Mouse (Mus musculus) E14TG2a.4 (cell line): Measurements from ENCODE around the gene Map1b.

ENCODE experiments used
- H3K27me3 ChIP-seq: 2 replicates; pipeline ENCODE4 v1.6.1; 2014; ENCODE audit warnings: low read length, control low read depth; ENCODE audit not compliant: insufficient read depth
- H3K36me3 ChIP-seq: 2 replicates; pipeline ENCODE4 v1.6.1; 2014; ENCODE audit warnings: low read length, control low read depth; ENCODE audit not compliant: insufficient read depth
- H3K4me1 ChIP-seq: replicated peaks from 2 replicates; pipeline ENCODE4 v1.6.1; 2014; ENCODE audit warnings: low read depth, low read length, control low read depth
- H3K4me3 ChIP-seq: replicated peaks from 2 replicates; pipeline ENCODE4 v1.5.1; 2014; ENCODE audit warnings: mild to moderate bottlenecking, low read length
- H3K9me3 ChIP-seq: 2 replicates; pipeline ENCODE4 v1.6.1; 2014; ENCODE audit warnings: low read length, control low read depth
- CTCF ChIP-seq: conservative IDR thresholded peaks from 2 replicates; pipeline ENCODE4 v1.5.1; 2014; ENCODE audit warnings: low read length
- NANOG ChIP-seq: IDR thresholded peaks from 2 replicates; pipeline ENCODE4 v1.6.1; 2014; ENCODE audit warnings: borderline replicate concordance, low read length, mixed read lengths
- POU5F1 ChIP-seq: IDR thresholded peaks from 2 replicates; pipeline ENCODE4 v1.6.1; 2014; ENCODE audit warnings: low read length, borderline replicate concordance

Map1b gene

GRCm38 (mm10) chr13:99516448-99516881, at the start of gene Map1b:
Gene Map1b (minus strand): TSS chr13:99516540.
- peaks cover 54% of the 10 kb centered on the region for H3K4me1 ChIP-seq
- TF ChIP-seq NANOG (no peak), CTCF (no peak), POU5F1 (no peak)
- peaks cover 10% of the 10 kb centered on the region for H3K36me3 ChIP-seq
- H3K27me3 ChIP-seq: no peaks in the 10 kb centered on the region
- peak within 1 kb of the TSS; percentile 93 for H3K4me3 ChIP-seq
- no peaks in the 10 kb centered on the region for H3K9me3 ChIP-seq

- no peaks in the 10 kb centered on the region for H3K36me3 ChIP-seq
- H3K27me3 ChIP-seq: 0 out of 2 replicates have a peak, but pooled peaks cover 2% of the 10 kb centered on the region
- TF ChIP-seq POU5F1 (no peak), CTCF (no peak), NANOG (no peak)
- H3K9me3 ChIP-seq: no peaks in the 10 kb centered on the region
- H3K4me3 ChIP-seq: no peak overlapping the region
- peaks cover 26% of the 10 kb centered on the region for H3K4me1 ChIP-seq
Observed at GRCm38 (mm10) chr13:99564346-99564745, 48.0 kb upstream of the Map1b start.

- H3K27me3 ChIP-seq: 0 out of 2 replicates have a peak, but pooled peaks cover 2% of the 10 kb centered on the region
- H3K36me3 ChIP-seq: no peaks in the 10 kb centered on the region
- TF ChIP-seq POU5F1 (no peak), CTCF (no peak), NANOG (no peak)
- peaks cover 32% of the 10 kb centered on the region for H3K4me1 ChIP-seq
- no peak overlapping the region for H3K4me3 ChIP-seq
- H3K9me3 ChIP-seq: no peaks in the 10 kb centered on the region
Observed at GRCm38 (mm10) chr13:99563021-99563420, 46.7 kb upstream of the Map1b start.

GRCm38 (mm10) chr13:99561843-99562550, 45.7 kb upstream of the Map1b start:
- Histone ChIP-seq H3K9me3 (no peaks in the 10 kb centered on the region), H3K4me1 (peaks cover 43% of the 10 kb centered on the region), H3K36me3 (no peaks in the 10 kb centered on the region), H3K27me3 (0 out of 2 replicates have a peak, but pooled peaks cover 2% of the 10 kb centered on the region), H3K4me3 (no peak overlapping the region)
- TF ChIP-seq CTCF (no peak), NANOG (no peak), POU5F1 (no peak)

GRCm38 (mm10) chr13:99560674-99561639, 44.6 kb upstream of the Map1b start:
- 0 out of 2 replicates have a peak, but pooled peaks cover 2% of the 10 kb centered on the region for H3K27me3 ChIP-seq
- H3K36me3 ChIP-seq: no peaks in the 10 kb centered on the region
- peaks cover 47% of the 10 kb centered on the region for H3K4me1 ChIP-seq
- H3K4me3 ChIP-seq: no peak overlapping the region
- no peaks in the 10 kb centered on the region for H3K9me3 ChIP-seq
- TF ChIP-seq POU5F1 (no peak), NANOG (no peak), CTCF (no peak)

- no peaks in the 10 kb centered on the region for H3K36me3 ChIP-seq
- peaks cover 56% of the 10 kb centered on the region for H3K4me1 ChIP-seq
- TF ChIP-seq NANOG (no peak), POU5F1 (no peak), CTCF (no peak)
- peak overlapping the region; percentile 35 for H3K4me3 ChIP-seq
- 0 out of 2 replicates have a peak, but pooled peaks cover 2% of the 10 kb centered on the region for H3K27me3 ChIP-seq
- H3K9me3 ChIP-seq: no peaks in the 10 kb centered on the region
Observed at GRCm38 (mm10) chr13:99558216-99558906, 42.0 kb upstream of the Map1b start.

GRCm38 (mm10) chr13:99557813-99558212, 41.5 kb upstream of the Map1b start:
- H3K27me3 ChIP-seq: no peaks in the 10 kb centered on the region
- no peaks in the 10 kb centered on the region for H3K36me3 ChIP-seq
- TF ChIP-seq CTCF: no peak
- no peak for TF ChIP-seq NANOG
- TF ChIP-seq POU5F1: no peak
- peak overlapping the region; percentile 35 for H3K4me3 ChIP-seq
- H3K9me3 ChIP-seq: no peaks in the 10 kb centered on the region
- peaks cover 59% of the 10 kb centered on the region for H3K4me1 ChIP-seq

GRCm38 (mm10) chr13:99557331-99557730, 41.0 kb upstream of the Map1b start:
- H3K4me3 ChIP-seq: no peak overlapping the region
- no peak for TF ChIP-seq NANOG
- TF ChIP-seq CTCF: no peak
- no peak for TF ChIP-seq POU5F1
- H3K36me3 ChIP-seq: no peaks in the 10 kb centered on the region
- H3K4me1 ChIP-seq: peaks cover 63% of the 10 kb centered on the region
- 0 out of 2 replicates have a peak, but pooled peaks cover 3% of the 10 kb centered on the region for H3K9me3 ChIP-seq
- no peaks in the 10 kb centered on the region for H3K27me3 ChIP-seq
